In genomic region chr6:113012495-113012941, GRCm38 (mm10) we compare ENCODE assay signal across 9 mouse cellular contexts. TPM values are rescaled to one million over a fixed set of nuclear protein-coding genes. Genes with fewer than 3 reads are reported as not detected.
DNase-seq lines count a peak whose midpoint lies in the region; ATAC-seq and TF ChIP-seq lines count a peak whose summit lies in the region.
"Had no signal": no experiment of that assay in that cellular context is flagged by ENCODE, and none has a peak within 500 bp of the region (broad histone marks: within the 10 kb centered on the region; RNA-seq: fewer than 3 reads in every experiment).

No protein-coding gene starts in this region.

- 0 out of 2 replicates have a peak, but pooled peaks have one; percentile 64 for ATAC-seq in embryonic facial prominence, embryonic 12.5 days (ENCODE audit: insufficient number of reproducible peaks, insufficient read depth, low FRiP score, low TSS enrichment)
- ATAC-seq in limb, embryonic 12.5 days (ENCODE audit: insufficient number of reproducible peaks, insufficient read depth, low FRiP score, low TSS enrichment, low read depth): peak; percentile 73
- peak; percentile 82; the same call in 1 of the 2 replicates for ATAC-seq in neural tube, embryonic 15.5 days (ENCODE audit: low FRiP score)

- intact Hi-C loops in heart, adult 2 months (cut with DNase I): no loop called here

- H3K9me3 ChIP-seq in embryonic facial prominence, embryonic 12.5 days: peaks cover 2% of the 10 kb centered on the region; the same call in 1 of the 2 replicates
- no peaks in the 10 kb centered on the region for H3K9me3 ChIP-seq in limb, embryonic 12.5 days
- no peaks in the 10 kb centered on the region; the same call in 1 of the 2 replicates for H3K9me3 ChIP-seq in neural tube, embryonic 15.5 days (replicated peaks)

- H3K27me3 ChIP-seq in embryonic facial prominence, embryonic 12.5 days: no peaks in the 10 kb centered on the region
- H3K27me3 ChIP-seq in heart, adult 2 months (ENCODE audit: control insufficient read depth, insufficient read depth, low read length): no peaks in the 10 kb centered on the region
- no peaks in the 10 kb centered on the region for H3K27me3 ChIP-seq in limb, embryonic 12.5 days
- no peaks in the 10 kb centered on the region for H3K27me3 ChIP-seq in neural tube, embryonic 15.5 days (replicated peaks)

- no peaks in the 10 kb centered on the region for H3K36me3 ChIP-seq in embryonic facial prominence, embryonic 12.5 days
- H3K36me3 ChIP-seq in heart, adult 2 months (ENCODE audit: control insufficient read depth, insufficient read depth, low read length): peaks cover 4% of the 10 kb centered on the region
- H3K36me3 ChIP-seq in limb, embryonic 12.5 days: no peaks in the 10 kb centered on the region
- no peaks in the 10 kb centered on the region for H3K36me3 ChIP-seq in neural tube, embryonic 15.5 days

- no peak for TF ChIP-seq CTCF in heart, adult 2 months (IDR thresholded peaks at IDR 0.05)

- H3K4me1 ChIP-seq in embryonic facial prominence, embryonic 12.5 days: peaks cover 7% of the 10 kb centered on the region; the same call in 1 of the 2 replicates
- H3K4me1 ChIP-seq in heart, adult 2 months (ENCODE audit: control insufficient read depth, insufficient read depth, low read length): no peaks in the 10 kb centered on the region
- H3K4me1 ChIP-seq in limb, embryonic 12.5 days (replicated peaks): peaks cover 21% of the 10 kb centered on the region
- H3K4me1 ChIP-seq in neural tube, embryonic 15.5 days: peaks cover 20% of the 10 kb centered on the region

- DNase-seq in layer of hippocampus, adult 11-12 months (ENCODE audit: low spot score): peak; percentile 61
- no peak for DNase-seq in layer of hippocampus, adult 9-10 months (ENCODE audit: low spot score)
- DNase-seq in heart, adult 2 months: peak; percentile 76 to 87
- peak; percentile 60 for DNase-seq in kidney, adult 11 months
- DNase-seq in spleen, adult 12 weeks (ENCODE audit: low spot score): no peak

- TF ChIP-seq POLR2A in heart, adult 2 months (IDR thresholded peaks at IDR 0.05; ENCODE audit: insufficient read depth, low read depth, low read length): no peak

- no peak for TF ChIP-seq EP300 in heart, adult 2 months (IDR thresholded peaks at IDR 0.05; ENCODE audit: insufficient read depth, low read depth, low read length)

- H3K4me2 ChIP-seq in embryonic facial prominence, embryonic 12.5 days (replicated peaks): no peak overlapping the region
- H3K4me2 ChIP-seq in limb, embryonic 12.5 days: no peak overlapping the region
- H3K4me2 ChIP-seq in neural tube, embryonic 15.5 days: no peak overlapping the region

- H3K79me2 ChIP-seq in heart, adult 2 months (replicated peaks; ENCODE audit: control insufficient read depth, insufficient read depth, low read length): no peaks in the 10 kb centered on the region

- 12% methylated on average over 6 of the region's 6 CpGs for WGBS in embryonic facial prominence, embryonic 12.5 days
- WGBS in heart, adult 2 months: 17% methylated on average over 6 of the region's 6 CpGs
- WGBS in limb, embryonic 12.5 days: 35% methylated on average over 6 of the region's 6 CpGs
- 11% methylated on average over 6 of the region's 6 CpGs for WGBS in neural tube, embryonic 15.5 days

- H3K9ac ChIP-seq in embryonic facial prominence, embryonic 12.5 days: no peak overlapping the region
- 0 out of 2 replicates have a peak overlapping the region, but pooled peaks have one; percentile 19 for H3K9ac ChIP-seq in heart, adult 2 months (ENCODE audit: low read depth, low read length)
- H3K9ac ChIP-seq in limb, embryonic 12.5 days (replicated peaks): no peak overlapping the region
- H3K9ac ChIP-seq in neural tube, embryonic 15.5 days (replicated peaks): no peak overlapping the region

- H3K27ac ChIP-seq in embryonic facial prominence, embryonic 12.5 days: peak overlapping the region; percentile 70
- H3K27ac ChIP-seq in heart, adult 2 months: peak overlapping the region; percentile 81
- peak overlapping the region; percentile 92 for H3K27ac ChIP-seq in limb, embryonic 12.5 days
- peak overlapping the region; percentile 63 for H3K27ac ChIP-seq in neural tube, embryonic 15.5 days (replicated peaks)

- no peak overlapping the region for H3K4me3 ChIP-seq in embryonic facial prominence, embryonic 12.5 days
- peak overlapping the region; percentile 27 for H3K4me3 ChIP-seq in heart, adult 2 months
- no peak overlapping the region for H3K4me3 ChIP-seq in limb, embryonic 12.5 days (replicated peaks)
- H3K4me3 ChIP-seq in neural tube, embryonic 15.5 days (replicated peaks): no peak overlapping the region
- H3K4me3 ChIP-seq: erythroblast, embryonic 14.5 days had no signal

RNA-seq across cellular contexts. Expression of gene Thumpd3, which starts 33.5 kb away (rescaled TPM):
- 50.8 and 52.6 TPM in 2 replicates for polyA plus RNA-seq in embryonic facial prominence, embryonic 12.5 days (2016; fragmentation: Nextera tagmentation; extraction: Ambion mirVana)
- total RNA-seq in heart, adult 2 months (2021): 10 to 100 TPM; 17.5 to 19.9 TPM
- 5.0 and 13.1 TPM in 2 replicates for polyA plus RNA-seq in heart, adult 2 months (2012; rRNA removed)
- 44.4 and 49.7 TPM in 2 replicates for polyA plus RNA-seq in limb, embryonic 12.5 days (2016; fragmentation: Nextera tagmentation; extraction: Ambion mirVana)
- 49.2 and 57.5 TPM in 2 replicates for polyA plus RNA-seq in neural tube, embryonic 15.5 days (2015; fragmentation: Nextera tagmentation; extraction: Ambion mirVana)

Comparison
In these comparisons a context has a peak if more than half of its experiments do, and no peak if none do; other contexts are left out.
1. DNase-seq: peak in layer of hippocampus, adult 11-12 months (single experiment), heart, adult 2 months (2 of 2) and kidney, adult 11 months (single experiment); none in layer of hippocampus, adult 9-10 months (single experiment) and spleen, adult 12 weeks (single experiment).
2. Peak in every context shown above with its lines, with median percentiles within 50 percentile points of each other: ATAC-seq and H3K27ac ChIP-seq.